Mouse (Mus musculus): ENCODE data around the gene Per2.

DNA sequence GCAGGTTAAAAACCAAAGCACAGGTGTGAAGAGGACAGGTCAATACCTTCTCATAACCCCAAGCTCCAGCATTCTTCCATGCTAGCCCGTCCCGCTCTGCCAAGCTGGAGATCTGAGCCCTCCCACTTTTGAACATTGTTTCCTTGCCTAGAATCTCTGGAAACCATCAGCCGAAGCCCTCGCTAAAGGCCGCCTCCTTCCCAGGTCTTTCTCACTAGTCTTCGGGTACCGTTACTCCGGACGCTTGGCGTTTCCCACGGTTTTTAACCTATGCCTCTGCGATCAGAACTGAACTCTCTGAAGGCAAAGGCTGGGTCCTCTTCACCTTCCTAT is 61.2 kb downstream of the Per2 start:
- TF ChIP-seq MYOG (IDR thresholded peaks at IDR 0.05; ENCODE audit: control insufficient read depth, extremely low read depth, insufficient read length) (no peak), CEBPB (IDR thresholded peaks at IDR 0.05; ENCODE audit: low read depth) (no peak), CTCF (IDR thresholded peaks at IDR 0.05; ENCODE audit: control insufficient read depth, insufficient read depth, insufficient read length) (no peak), USF1 (IDR thresholded peaks at IDR 0.05; ENCODE audit: low read depth) (no peak), MYOD1 (IDR thresholded peaks at IDR 0.05; ENCODE audit: control insufficient read depth, insufficient read length, low read depth) (no peak), MAX (IDR thresholded peaks at IDR 0.05) (no peak), FOSL1 (IDR thresholded peaks at IDR 0.05; ENCODE audit: insufficient read depth, low read length, poor library complexity, severe bottlenecking) (no peak)
